Mouse (Mus musculus) retina, postnatal 7 days (tissue): ENCODE results near the gene Neurl3.

ENCODE experiments used
- DNase-seq: peaks from one replicate; pipeline ENCODE4 v3.0.0-alpha.2; 2012; ENCODE audit warnings: low read depth, low spot score

Neurl3 gene

GRCm38 (mm10) chr1:36274455-36274854 lies at the start of gene Neurl3:
Neurl3 (minus strand) TSS chr1:36274679.
- no peak for DNase-seq

- peak; percentile 49 for DNase-seq
These were observed 49.4 kb upstream of the Neurl3 start for GRCm38 (mm10) chr1:36323746-36324448.

GRCm38 (mm10) chr1:36323076-36323475 lies 48.6 kb upstream of the Neurl3 start:
- DNase-seq, result no peak

GRCm38 (mm10) chr1:36321829-36322573 lies 47.5 kb upstream of the Neurl3 start:
- DNase-seq, result no peak

- DNase-seq, result no peak
These were observed 46.7 kb upstream of the Neurl3 start for GRCm38 (mm10) chr1:36321164-36321563.

GRCm38 (mm10) chr1:36315776-36316100 lies 41.3 kb upstream of the Neurl3 start:
- no peak for DNase-seq

- no peak for DNase-seq
These were observed 40.7 kb upstream of the Neurl3 start for GRCm38 (mm10) chr1:36314959-36315775.

- no peak for DNase-seq
These were observed 35.0 kb upstream of the Neurl3 start for GRCm38 (mm10) chr1:36309498-36309901.

- DNase-seq, result no peak
These were observed 34.5 kb upstream of the Neurl3 start for GRCm38 (mm10) chr1:36308966-36309475.

- DNase-seq, result no peak
These were observed 34.0 kb upstream of the Neurl3 start for GRCm38 (mm10) chr1:36308451-36308901.

- DNase-seq, result peak; percentile 90
These were observed 33.2 kb upstream of the Neurl3 start, which contains the start of gene Arid5a for GRCm38 (mm10) chr1:36307495-36308280. Arid5a (plus strand) TSS chr1:36307733.

- no peak for DNase-seq
These were observed 32.6 kb upstream of the Neurl3 start for GRCm38 (mm10) chr1:36307121-36307494.

GRCm38 (mm10) chr1:36306120-36306519 lies 31.6 kb upstream of the Neurl3 start:
- no peak for DNase-seq

- no peak for DNase-seq
These were observed 30.3 kb upstream of the Neurl3 start for GRCm38 (mm10) chr1:36304764-36305163.

- peak; percentile 73 for DNase-seq
These were observed 29.2 kb upstream of the Neurl3 start for GRCm38 (mm10) chr1:36303381-36304320.

GRCm38 (mm10) chr1:36302957-36303356 lies 28.5 kb upstream of the Neurl3 start:
- DNase-seq, result no peak

GRCm38 (mm10) chr1:36302273-36302672 lies 27.8 kb upstream of the Neurl3 start:
- DNase-seq, result no peak

GRCm38 (mm10) chr1:36300486-36300885 lies 26.0 kb upstream of the Neurl3 start:
- DNase-seq, result no peak

GRCm38 (mm10) chr1:36299676-36300075 lies 25.2 kb upstream of the Neurl3 start:
- DNase-seq, result no peak

- no peak for DNase-seq
These were observed 24.6 kb upstream of the Neurl3 start for GRCm38 (mm10) chr1:36299126-36299525.
